Mouse (Mus musculus): Measurements from ENCODE around the gene Usp36. TPM values are rescaled to one million over a fixed set of nuclear protein-coding genes. Genes with fewer than 3 reads are reported as not detected.
A peak's percentile ranks its signal among the peaks of the same experiment; 100 is the strongest.

The Usp36 gene
- polyA plus RNA-seq, 1 experiment, result 11.5 TPM

- Histone ChIP-seq H3K27ac (ENCODE audit: insufficient read depth, low read depth, low read length) (peak overlapping the region; percentile 52), H3K27me3 (ENCODE audit: control insufficient read depth, insufficient read depth, low read length) (no peaks in the 10 kb centered on the region), H3K4me1 (ENCODE audit: control insufficient read depth, insufficient read depth, insufficient read length, low read length) (peaks cover 14% of the 10 kb centered on the region), H3K36me3 (ENCODE audit: control insufficient read depth, insufficient read depth, low read length) (peaks cover 61% of the 10 kb centered on the region), H3K4me3 (ENCODE audit: low read depth, low read length) (no peak overlapping the region)
- no peak for TF ChIP-seq POLR2A (IDR thresholded peaks at IDR 0.05; ENCODE audit: low read depth, low read length)
- TF ChIP-seq CTCF (IDR thresholded peaks at IDR 0.05; ENCODE audit: extremely low read depth, insufficient read length, insufficient replicate concordance, low read depth, low read length), result no peak
- 39% methylated on average over 11 of the region's 11 CpGs for WGBS
Observed at GRCm38 (mm10) chr11:118265621-118266020, 24.4 kb downstream of the Usp36 start.

DNA sequence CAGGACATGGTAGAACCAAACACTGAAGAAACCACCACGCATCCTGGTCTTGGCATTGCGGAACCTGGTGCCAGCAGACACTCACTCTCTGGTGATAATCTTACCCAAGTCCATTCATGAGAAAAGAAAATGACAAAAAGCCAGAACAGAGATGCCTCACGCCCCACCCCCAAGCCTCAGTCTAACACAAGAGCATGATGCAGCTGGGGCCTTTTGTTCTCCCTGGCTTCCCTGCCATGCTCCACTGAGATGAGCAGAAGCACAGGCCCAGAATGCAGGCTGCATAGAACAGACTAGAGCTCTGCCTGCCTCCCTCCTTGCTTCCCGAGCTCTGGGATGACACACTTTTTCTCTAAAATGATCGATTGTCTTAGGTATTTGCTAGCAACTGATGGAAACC is 26.9 kb downstream of the Usp36 start:
- TF ChIP-seq CTCF (IDR thresholded peaks at IDR 0.05; ENCODE audit: extremely low read depth, insufficient read length, insufficient replicate concordance, low read depth, low read length) (no peak), POLR2A (IDR thresholded peaks at IDR 0.05; ENCODE audit: low read depth, low read length) (no peak)
- Histone ChIP-seq H3K36me3 (ENCODE audit: control insufficient read depth, insufficient read depth, low read length) (peaks cover 62% of the 10 kb centered on the region), H3K4me1 (ENCODE audit: control insufficient read depth, insufficient read depth, insufficient read length, low read length) (peaks cover 14% of the 10 kb centered on the region), H3K27ac (ENCODE audit: insufficient read depth, low read depth, low read length) (no peak overlapping the region), H3K27me3 (ENCODE audit: control insufficient read depth, insufficient read depth, low read length) (no peaks in the 10 kb centered on the region), H3K4me3 (ENCODE audit: low read depth, low read length) (no peak overlapping the region)
- WGBS, result 96% methylated on average over 5 of the region's 5 CpGs

- peaks cover 6% of the 10 kb centered on the region for H3K4me1 ChIP-seq (ENCODE audit: control insufficient read depth, insufficient read depth, insufficient read length, low read length)
- no peak overlapping the region for H3K4me3 ChIP-seq (ENCODE audit: low read depth, low read length)
- peaks cover 52% of the 10 kb centered on the region for H3K36me3 ChIP-seq (ENCODE audit: control insufficient read depth, insufficient read depth, low read length)
- no peak for TF ChIP-seq CTCF (IDR thresholded peaks at IDR 0.05; ENCODE audit: extremely low read depth, insufficient read length, insufficient replicate concordance, low read depth, low read length)
- no peak for TF ChIP-seq POLR2A (IDR thresholded peaks at IDR 0.05; ENCODE audit: low read depth, low read length)
- H3K27ac ChIP-seq (ENCODE audit: insufficient read depth, low read depth, low read length), result no peak overlapping the region; the same call in 1 of the 2 replicates
- 81% methylated on average over 8 of the region's 8 CpGs for WGBS
- no peaks in the 10 kb centered on the region for H3K27me3 ChIP-seq (ENCODE audit: control insufficient read depth, insufficient read depth, low read length)
Observed at GRCm38 (mm10) chr11:118260081-118260480, 30.0 kb downstream of the Usp36 start.

- no peak overlapping the region; the same call in 1 of the 2 replicates for H3K27ac ChIP-seq (ENCODE audit: insufficient read depth, low read depth, low read length)
- H3K27me3 ChIP-seq (ENCODE audit: control insufficient read depth, insufficient read depth, low read length), result no peaks in the 10 kb centered on the region
- no peak overlapping the region for H3K4me3 ChIP-seq (ENCODE audit: low read depth, low read length)
- 94% methylated on average over 8 of the region's 8 CpGs for WGBS
- no peak for TF ChIP-seq POLR2A (IDR thresholded peaks at IDR 0.05; ENCODE audit: low read depth, low read length)
- no peak for TF ChIP-seq CTCF (IDR thresholded peaks at IDR 0.05; ENCODE audit: extremely low read depth, insufficient read length, insufficient replicate concordance, low read depth, low read length)
- H3K4me1 ChIP-seq (ENCODE audit: control insufficient read depth, insufficient read depth, insufficient read length, low read length), result peaks cover 3% of the 10 kb centered on the region
- H3K36me3 ChIP-seq (ENCODE audit: control insufficient read depth, insufficient read depth, low read length), result peaks cover 52% of the 10 kb centered on the region
Observed at GRCm38 (mm10) chr11:118259580-118259979, 30.5 kb downstream of the Usp36 start.

DNA sequence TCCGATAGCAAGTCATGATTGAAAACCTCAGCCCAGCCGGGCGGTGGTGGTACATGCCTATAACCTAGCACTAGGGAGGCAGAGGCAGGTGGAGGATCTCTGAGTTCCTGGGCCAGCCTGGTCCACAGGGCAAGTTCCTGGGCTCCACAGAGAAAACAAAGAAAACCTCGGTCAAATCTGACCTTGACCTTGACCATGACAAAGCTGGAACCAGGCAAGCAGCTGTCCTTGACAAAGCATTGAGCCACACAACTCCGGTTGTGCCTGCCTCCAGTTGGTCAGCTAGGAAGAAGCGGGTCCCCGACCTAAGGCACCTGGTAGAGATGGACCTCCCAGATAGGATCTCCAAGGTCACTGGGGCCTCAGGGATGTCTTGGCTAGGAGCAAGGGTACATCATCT is 33.7 kb downstream of the Usp36 start:
- Histone ChIP-seq H3K4me1 (ENCODE audit: control insufficient read depth, insufficient read depth, insufficient read length, low read length) (peaks cover 7% of the 10 kb centered on the region), H3K27me3 (ENCODE audit: control insufficient read depth, insufficient read depth, low read length) (no peaks in the 10 kb centered on the region), H3K27ac (ENCODE audit: insufficient read depth, low read depth, low read length) (no peak overlapping the region), H3K4me3 (ENCODE audit: low read depth, low read length) (no peak overlapping the region), H3K36me3 (ENCODE audit: control insufficient read depth, insufficient read depth, low read length) (peaks cover 25% of the 10 kb centered on the region)
- no peak for TF ChIP-seq CTCF (IDR thresholded peaks at IDR 0.05; ENCODE audit: extremely low read depth, insufficient read length, insufficient replicate concordance, low read depth, low read length)
- no peak for TF ChIP-seq POLR2A (IDR thresholded peaks at IDR 0.05; ENCODE audit: low read depth, low read length)
- WGBS, result 86% methylated on average over 7 of the region's 7 CpGs

GRCm38 (mm10) chr11:118254159-118254951 is 35.7 kb downstream of the Usp36 start:
- no peak for TF ChIP-seq POLR2A (IDR thresholded peaks at IDR 0.05; ENCODE audit: low read depth, low read length)
- TF ChIP-seq CTCF (IDR thresholded peaks at IDR 0.05; ENCODE audit: extremely low read depth, insufficient read length, insufficient replicate concordance, low read depth, low read length), result no peak
- H3K27me3 ChIP-seq (ENCODE audit: control insufficient read depth, insufficient read depth, low read length), result no peaks in the 10 kb centered on the region
- H3K4me1 ChIP-seq (ENCODE audit: control insufficient read depth, insufficient read depth, insufficient read length, low read length), result peaks cover 8% of the 10 kb centered on the region
- peak overlapping the region; percentile 40 for H3K27ac ChIP-seq (ENCODE audit: insufficient read depth, low read depth, low read length)
- no peak overlapping the region for H3K4me3 ChIP-seq (ENCODE audit: low read depth, low read length)
- peaks cover 10% of the 10 kb centered on the region for H3K36me3 ChIP-seq (ENCODE audit: control insufficient read depth, insufficient read depth, low read length)
- 24% methylated on average over 15 of the region's 15 CpGs for WGBS

- no peak for TF ChIP-seq CTCF (IDR thresholded peaks at IDR 0.05; ENCODE audit: extremely low read depth, insufficient read length, insufficient replicate concordance, low read depth, low read length)
- TF ChIP-seq POLR2A (IDR thresholded peaks at IDR 0.05; ENCODE audit: low read depth, low read length), result no peak
- Histone ChIP-seq H3K27me3 (ENCODE audit: control insufficient read depth, insufficient read depth, low read length) (no peaks in the 10 kb centered on the region), H3K36me3 (ENCODE audit: control insufficient read depth, insufficient read depth, low read length) (peaks cover 3% of the 10 kb centered on the region; the same call in 1 of the 2 replicates), H3K27ac (ENCODE audit: insufficient read depth, low read depth, low read length) (peak overlapping the region; percentile 40; the same call in 1 of the 2 replicates), H3K4me1 (ENCODE audit: control insufficient read depth, insufficient read depth, insufficient read length, low read length) (peaks cover 14% of the 10 kb centered on the region), H3K4me3 (ENCODE audit: low read depth, low read length) (no peak overlapping the region)
- WGBS, result 77% methylated on average over 7 of the region's 7 CpGs
Observed at GRCm38 (mm10) chr11:118253447-118254158, 36.4 kb downstream of the Usp36 start.

All from small intestine, adult 2 months (tissue).